9 mouse cellular contexts compared by ENCODE assay signal in the genomic region with DNA sequence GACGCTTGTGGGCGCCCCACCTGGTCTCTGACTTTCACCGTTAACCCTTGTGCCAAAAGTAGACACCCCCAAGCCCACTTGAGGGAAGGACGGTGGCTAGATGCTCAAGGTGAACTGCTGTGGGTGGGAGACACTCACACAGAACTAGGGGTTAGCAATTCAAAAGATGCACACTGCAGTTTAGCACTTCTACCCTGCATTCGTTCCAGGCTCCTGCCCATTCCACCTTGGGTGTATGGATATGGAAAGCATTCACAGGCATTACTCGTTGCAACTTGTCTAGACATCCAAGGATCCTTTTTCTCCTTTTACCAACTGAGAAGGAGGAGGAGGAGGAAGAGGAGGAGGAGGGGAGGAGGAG. TPM values are rescaled to one million over a fixed set of nuclear protein-coding genes. Genes with fewer than 3 reads are reported as not detected.
DNase-seq lines count a peak whose midpoint lies in the region; ATAC-seq and TF ChIP-seq lines count a peak whose summit lies in the region.
"Had no signal": no experiment of that assay in that cellular context is flagged by ENCODE, and none has a peak within 500 bp of the region (broad histone marks: within the 10 kb centered on the region; RNA-seq: fewer than 3 reads in every experiment).

A gene (minus strand): TSS at position 116 of the 361 bp plus-strand sequence.

- intact Hi-C loops in left cerebral cortex, postnatal 25 days (cut with DNase I) = loop anchor here (2.0 to 5.0 kb wide), 2 partner anchors 197 to 289 kb away; no protein-coding TSS in a partner anchor
- intact Hi-C loops in gastrocnemius, postnatal 36 days (cut with DNase I) = no loop called here

- H3K4me3 ChIP-seq in lung, embryonic 14.5 days (ENCODE audit: low read depth, low read length) = peak within 1 kb of the TSS; percentile 24
- H3K4me3 ChIP-seq in stomach, embryonic 15.5 days (replicated peaks) = peak within 1 kb of the TSS; percentile 28

- WGBS in lung, embryonic 14.5 days = 13% methylated on average over 6 of the region's 6 CpGs
- 17% methylated on average over 6 of the region's 6 CpGs for WGBS in stomach, embryonic 15.5 days

- no peak within 1 kb of the TSS for H3K9ac ChIP-seq in lung, embryonic 14.5 days
- H3K9ac ChIP-seq in stomach, embryonic 15.5 days = no peak within 1 kb of the TSS

- no peaks in the 10 kb centered on the region for H3K4me1 ChIP-seq in lung, embryonic 14.5 days (ENCODE audit: insufficient read depth)
- peaks cover 4% of the 10 kb centered on the region; the same call in 1 of the 2 replicates for H3K4me1 ChIP-seq in stomach, embryonic 15.5 days

- no peaks in the 10 kb centered on the region for H3K36me3 ChIP-seq in lung, embryonic 14.5 days (ENCODE audit: insufficient read depth)
- no peaks in the 10 kb centered on the region for H3K36me3 ChIP-seq in stomach, embryonic 15.5 days

- no peak for DNase-seq in cerebellum, adult 9-10 months
- DNase-seq in lung, embryonic 14.5 days = no peak
- no peak for DNase-seq in lung, postnatal 14 days
- no peak for DNase-seq in left cerebral cortex, postnatal 25 days (ENCODE audit: low spot score in 2 of 2)
- no peak for DNase-seq in ovary, postnatal 36 days (ENCODE audit: low spot score)
- no peak for DNase-seq in gastrocnemius, postnatal 36 days

- H3K27ac ChIP-seq in lung, embryonic 14.5 days (ENCODE audit: low read depth) = no peak within 1 kb of the TSS
- H3K27ac ChIP-seq in stomach, embryonic 15.5 days = no peak within 1 kb of the TSS

- ATAC-seq in cerebellum, adult (ENCODE audit: insufficient number of reproducible peaks, low FRiP score, low TSS enrichment) = peak; percentile 60
- ATAC-seq in lung, embryonic 14.5 days (ENCODE audit: insufficient read depth) = no peak
- ATAC-seq in stomach, embryonic 15.5 days (ENCODE audit: insufficient read depth, low FRiP score, low read depth) = no peak

- no peaks in the 10 kb centered on the region for H3K9me3 ChIP-seq in lung, embryonic 14.5 days (ENCODE audit: low read depth, low read length)
- H3K9me3 ChIP-seq in stomach, embryonic 15.5 days = no peaks in the 10 kb centered on the region

- H3K4me2 ChIP-seq in lung, embryonic 14.5 days = peak within 1 kb of the TSS; percentile 66
- peak within 1 kb of the TSS; percentile 58 for H3K4me2 ChIP-seq in stomach, embryonic 15.5 days

- TF ChIP-seq CTCF in lung, embryonic 14.5 days (IDR thresholded peaks at IDR 0.05; ENCODE audit: low read depth) = no peak

- peaks cover 9% of the 10 kb centered on the region for H3K27me3 ChIP-seq in lung, embryonic 14.5 days (ENCODE audit: insufficient read depth, low read length)
- H3K27me3 ChIP-seq in stomach, embryonic 15.5 days (replicated peaks) = peaks cover 11% of the 10 kb centered on the region

RNA-seq across cellular contexts. Expression of the gene that starts here (rescaled TPM):
- polyA plus RNA-seq in lung, embryonic 14.5 days (2014; fragmentation: Nextera tagmentation; extraction: Ambion mirVana) = 0.11 TPM in 1 of 2 replicates, not detected in the other
- 10 to 100 TPM; 18.8 to 20.9 TPM for total RNA-seq in left cerebral cortex, postnatal 25 days (2021)
- polyA plus RNA-seq in stomach, embryonic 15.5 days (2015; fragmentation: Nextera tagmentation; extraction: Ambion mirVana) = 0.15 and 0.19 TPM in 2 replicates
- not detected for total RNA-seq in gastrocnemius, postnatal 36 days (2021)
- total RNA-seq: gastrocnemius, adult 8-10 months had no signal

Comparison
In these comparisons a context has a peak if more than half of its experiments do, and no peak if none do; other contexts are left out.
1. RNA of the gene that starts here (total RNA-seq): 18.8 to 20.9 TPM in left cerebral cortex, postnatal 25 days; not detected in gastrocnemius, postnatal 36 days; every median in the first group is over 10 times any median in the second.